Mouse (Mus musculus): ENCODE results near the gene Sugct.

GRCm38 (mm10) chr13:17335885-17336540 lies 359.3 kb downstream of the Sugct start:
- TF ChIP-seq CTCF (IDR thresholded peaks at IDR 0.05; ENCODE audit: insufficient read depth, low read length) (no peak), POLR2A (IDR thresholded peaks at IDR 0.05; ENCODE audit: borderline replicate concordance, extremely low read depth, low read depth, low read length) (no peak)

Data from lung, adult 2 months (tissue).